Mouse (Mus musculus) thymus, postnatal 14 days (tissue): ENCODE results near the gene Btf3.
A peak's percentile ranks its signal among the peaks of the same experiment; 100 is the strongest.

Source experiments
- DNase-seq: peaks from one replicate; pipeline ENCODE4 v3.0.0; 2021

Btf3 gene

GRCm38 (mm10) chr13:98316480-98317245 lies at the start of gene Btf3:
Gene Btf3 (minus strand): TSS chr13:98317006.
- DNase-seq: peak; percentile 92

GRCm38 (mm10) chr13:98365766-98366421 lies 49.1 kb upstream of the Btf3 start:
- DNase-seq: no peak

- no peak for DNase-seq
Observed at GRCm38 (mm10) chr13:98365081-98365480, 48.3 kb upstream of the Btf3 start.

- no peak for DNase-seq
Observed at GRCm38 (mm10) chr13:98363046-98363445, 46.2 kb upstream of the Btf3 start.

GRCm38 (mm10) chr13:98361161-98361560 lies 44.4 kb upstream of the Btf3 start:
- no peak for DNase-seq

- no peak for DNase-seq
Observed at GRCm38 (mm10) chr13:98360391-98360790, 43.6 kb upstream of the Btf3 start.

- no peak for DNase-seq
Observed at GRCm38 (mm10) chr13:98359337-98359736, 42.5 kb upstream of the Btf3 start.

- no peak for DNase-seq
Observed at GRCm38 (mm10) chr13:98358424-98359181, 41.8 kb upstream of the Btf3 start.

GRCm38 (mm10) chr13:98357433-98358423 lies 40.9 kb upstream of the Btf3 start:
- no peak for DNase-seq

- DNase-seq: no peak
Observed at GRCm38 (mm10) chr13:98356973-98357425, 40.2 kb upstream of the Btf3 start.

GRCm38 (mm10) chr13:98356176-98356972 lies 39.6 kb upstream of the Btf3 start:
- DNase-seq: no peak

- no peak for DNase-seq
Observed at GRCm38 (mm10) chr13:98355559-98356111, 38.8 kb upstream of the Btf3 start.

- DNase-seq: peak; percentile 8
Observed at GRCm38 (mm10) chr13:98354871-98355558, 38.2 kb upstream of the Btf3 start.

GRCm38 (mm10) chr13:98354090-98354801 lies 37.4 kb upstream of the Btf3 start, which contains the start of gene Foxd1:
Gene Foxd1 (plus strand): TSS chr13:98354242.
- peak; percentile 19 for DNase-seq

GRCm38 (mm10) chr13:98353709-98354089 lies 36.9 kb upstream of the Btf3 start:
- DNase-seq: no peak

GRCm38 (mm10) chr13:98352381-98352975 lies 35.7 kb upstream of the Btf3 start:
- no peak for DNase-seq

GRCm38 (mm10) chr13:98351527-98351926 lies 34.7 kb upstream of the Btf3 start:
- peak; percentile 41 for DNase-seq

GRCm38 (mm10) chr13:98349491-98349890 lies 32.7 kb upstream of the Btf3 start:
- no peak for DNase-seq

GRCm38 (mm10) chr13:98340506-98340905 lies 23.7 kb upstream of the Btf3 start:
- no peak for DNase-seq
